Mouse (Mus musculus) liver, adult 2 months (tissue): Measurements from ENCODE around the gene Hoxb7. TPM values are rescaled to one million over a fixed set of nuclear protein-coding genes. Genes with fewer than 3 reads are reported as not detected.

ENCODE experiments used
- DNase-seq: peaks from one replicate; pipeline ENCODE4 v3.0.0-alpha.2; 2011; ENCODE audit warnings: low read depth, low spot score; ENCODE audit errors: extremely low read depth
- H3K27ac ChIP-seq: fragments of 200-500 bp; replicated peaks from 2 replicates; pipeline ENCODE4 v1.5.1; 2012; ENCODE audit warnings: low read depth, mild to moderate bottlenecking, control low read depth, inconsistent platforms, low read length; ENCODE audit not compliant: insufficient read depth
- H3K27me3 ChIP-seq: fragments of 200-500 bp; 2 replicates; pipeline ENCODE4 v1.6.1; 2012; ENCODE audit warnings: mild to moderate bottlenecking, moderate library complexity, low read length, inconsistent platforms; ENCODE audit not compliant: control insufficient read depth, insufficient read depth
- H3K36me3 ChIP-seq: fragments of 200-500 bp; 2 replicates; pipeline ENCODE4 v1.6.1; 2012; ENCODE audit warnings: low read length, inconsistent platforms; ENCODE audit not compliant: control insufficient read depth, insufficient read depth
- H3K4me1 ChIP-seq: fragments of 200-500 bp; 2 replicates; pipeline ENCODE4 v1.6.1; 2011; ENCODE audit warnings: low read length; ENCODE audit not compliant: control insufficient read depth, insufficient read depth
- H3K4me3 ChIP-seq: fragments of 200-500 bp; 2 replicates; pipeline ENCODE4 v1.5.1; 2011; ENCODE audit warnings: low read depth, mild to moderate bottlenecking, control low read depth, low read length, moderate library complexity; ENCODE audit not compliant: insufficient read depth
- H3K79me2 ChIP-seq: fragments of 200-500 bp; 2 replicates; pipeline ENCODE4 v1.6.1; 2012; ENCODE audit warnings: inconsistent platforms, mild to moderate bottlenecking, low read length, moderate library complexity; ENCODE audit not compliant: control insufficient read depth, insufficient read depth
- H3K9ac ChIP-seq: fragments of 200-500 bp; 2 replicates; pipeline ENCODE4 v1.6.1; 2012; ENCODE audit warnings: low read depth, mild to moderate bottlenecking, control low read depth, inconsistent platforms, low read length
- CTCF ChIP-seq: fragments of 200-500 bp; IDR thresholded peaks from 2 replicates; pipeline ENCODE4 v1.5.1; 2011; ENCODE audit warnings: low read depth, low read length, control low read depth
- POLR2A ChIP-seq: fragments of 200-500 bp; IDR thresholded peaks from 2 replicates; pipeline ENCODE4 v1.6.1; 2011; ENCODE audit warnings: low read length, control low read depth; ENCODE audit not compliant: insufficient read depth; ENCODE audit errors: extremely low read depth
- WGBS: fragments of 180-500 bp; shearing (Covaris S2); methylation state at CpG from one replicate; pipeline ENCODE4 v1.1.7; 2018; 5-methylcytosine and 5-hydroxymethylcytosine counted together
- polyA plus RNA-seq: library from polyadenylated mRNA; depleted of rRNA; stranded (reverse); fragments of >200 nt; gene quantifications from 2 replicates; pipeline ENCODE4 v1.2.3, GENCODE M21; 2012
- total RNA-seq: library from RNA; depleted of rRNA; stranded (reverse); fragments of >200 nt; gene quantifications from 2 replicates; pipeline ENCODE4 v1.2.3, GENCODE M21; 2014

Gene Hoxb7
- total and polyA plus RNA-seq, 2 experiments: 0.09 to 0.17 TPM

GRCm38 (mm10) chr11:96290705-96291355 is 4.4 kb downstream of the Hoxb7 start:
- Histone ChIP-seq H3K4me3 (no peak overlapping the region), H3K79me2 (no peaks in the 10 kb centered on the region), H3K27ac (no peak overlapping the region), H3K4me1 (no peaks in the 10 kb centered on the region), H3K27me3 (peaks cover 19% of the 10 kb centered on the region), H3K36me3 (no peaks in the 10 kb centered on the region), H3K9ac (no peak overlapping the region)
- 30% methylated on average over 17 of the region's 17 CpGs for WGBS
- DNase-seq: no peak
- no peak for TF ChIP-seq CTCF
- no peak for TF ChIP-seq POLR2A

GRCm38 (mm10) chr11:96291681-96292564 is 5.5 kb downstream of the Hoxb7 start, which contains the start of gene Hoxb6:
TSS of gene Hoxb6 (plus strand) at chr11:96292476.
- H3K79me2 ChIP-seq: no peaks in the 10 kb centered on the region
- no peaks in the 10 kb centered on the region for H3K4me1 ChIP-seq
- H3K27me3 ChIP-seq: peaks cover 21% of the 10 kb centered on the region
- WGBS: 14% methylated on average over 22 of the region's 22 CpGs
- no peaks in the 10 kb centered on the region for H3K36me3 ChIP-seq
- no peak for TF ChIP-seq CTCF
- TF ChIP-seq POLR2A: no peak
- H3K4me3 ChIP-seq: no peak within 1 kb of the TSS
- no peak for DNase-seq
- no peak within 1 kb of the TSS for H3K9ac ChIP-seq
- no peak within 1 kb of the TSS for H3K27ac ChIP-seq

GRCm38 (mm10) chr11:96292565-96293301 is 6.3 kb downstream of the Hoxb7 start:
- no peak overlapping the region for H3K27ac ChIP-seq
- H3K4me3 ChIP-seq: no peak overlapping the region
- TF ChIP-seq POLR2A (no peak), CTCF (no peak)
- H3K9ac ChIP-seq: no peak overlapping the region
- H3K79me2 ChIP-seq: no peaks in the 10 kb centered on the region
- WGBS: 5% methylated on average over 12 of the region's 12 CpGs
- H3K27me3 ChIP-seq: peaks cover 15% of the 10 kb centered on the region; the same call in 1 of the 2 replicates
- no peak for DNase-seq
- H3K4me1 ChIP-seq: no peaks in the 10 kb centered on the region
- no peaks in the 10 kb centered on the region for H3K36me3 ChIP-seq

GRCm38 (mm10) chr11:96293302-96293921 is 7.0 kb downstream of the Hoxb7 start:
- DNase-seq: no peak
- 15% methylated on average over 22 of the region's 22 CpGs for WGBS

GRCm38 (mm10) chr11:96294245-96295091 is 8.0 kb downstream of the Hoxb7 start:
- Histone ChIP-seq H3K79me2 (no peaks in the 10 kb centered on the region), H3K4me3 (no peak overlapping the region), H3K9ac (no peak overlapping the region), H3K27ac (no peak overlapping the region), H3K4me1 (no peaks in the 10 kb centered on the region), H3K27me3 (peaks cover 17% of the 10 kb centered on the region; the same call in 1 of the 2 replicates), H3K36me3 (no peaks in the 10 kb centered on the region)
- DNase-seq: no peak
- 2% methylated on average over 32 of the region's 32 CpGs for WGBS
- TF ChIP-seq CTCF (peak; percentile 80), POLR2A (no peak)

More at GRCm38 (mm10) chr11:96293302-96293921, 7.0 kb downstream of the Hoxb7 start:
- peaks cover 15% of the 10 kb centered on the region; the same call in 1 of the 2 replicates for H3K27me3 ChIP-seq
- no peak overlapping the region for H3K9ac ChIP-seq
- no peak overlapping the region for H3K27ac ChIP-seq
- TF ChIP-seq POLR2A: no peak
- TF ChIP-seq CTCF: no peak
- no peaks in the 10 kb centered on the region for H3K36me3 ChIP-seq
- no peak overlapping the region for H3K4me3 ChIP-seq
- no peaks in the 10 kb centered on the region for H3K4me1 ChIP-seq
- H3K79me2 ChIP-seq: no peaks in the 10 kb centered on the region
